Mouse (Mus musculus) neural tube, embryonic 13.5 days (tissue): ENCODE data around the gene Gpr85. TPM values are rescaled to one million over a fixed set of nuclear protein-coding genes. Genes with fewer than 3 reads are reported as not detected.
"Not testable (repeated sequence)": the region's sequence is repeated elsewhere in the genome, so short reads cannot be mapped to it uniquely, and the experiment has no call there.

Source experiments
- ATAC-seq: fragments of 200-750 bp; cut with Nextera tagmentation; 2 replicates; pipeline ENCODE4 v1.8.0; 2017; ENCODE audit warnings: low read depth, mild to moderate bottlenecking, moderate TSS enrichment, moderate library complexity
- H3K27ac ChIP-seq: fragments of 300-500 bp; sonication (generic); replicated peaks from 2 replicates; pipeline ENCODE4 v1.5.1; 2015; ENCODE audit warnings: moderate library complexity, mild to moderate bottlenecking, inconsistent platforms
- H3K27me3 ChIP-seq: fragments of 300-500 bp; sonication (generic); 2 replicates; pipeline ENCODE4 v1.6.1; 2015; ENCODE audit warnings: mild to moderate bottlenecking, inconsistent platforms
- H3K36me3 ChIP-seq: fragments of 300-500 bp; sonication (generic); 2 replicates; pipeline ENCODE4 v1.6.1; 2015; ENCODE audit warnings: mild to moderate bottlenecking, inconsistent platforms
- H3K4me1 ChIP-seq: fragments of 300-500 bp; sonication (generic); replicated peaks from 2 replicates; pipeline ENCODE4 v1.6.1; 2015; ENCODE audit warnings: inconsistent platforms
- H3K4me2 ChIP-seq: fragments of 300-500 bp; sonication (generic); 2 replicates; pipeline ENCODE4 v1.6.1; 2015; ENCODE audit warnings: inconsistent platforms, mild to moderate bottlenecking, moderate library complexity
- H3K4me3 ChIP-seq: fragments of 300-500 bp; sonication (generic); 2 replicates; pipeline ENCODE4 v1.5.1; 2015; ENCODE audit warnings: mild to moderate bottlenecking, inconsistent platforms
- H3K9ac ChIP-seq: fragments of 300-500 bp; sonication (generic); 2 replicates; pipeline ENCODE4 v1.6.1; 2015; ENCODE audit warnings: moderate library complexity, mild to moderate bottlenecking, inconsistent platforms
- H3K9me3 ChIP-seq: fragments of 300-500 bp; sonication (generic); 2 replicates; pipeline ENCODE4 v1.6.1; 2016; ENCODE audit warnings: inconsistent platforms
- WGBS: fragments of 180-500 bp; shearing (Covaris S2); methylation state at CpG from one replicate; pipeline ENCODE4 v1.1.7; 2015; 5-methylcytosine and 5-hydroxymethylcytosine counted together
- polyA plus RNA-seq: library from polyadenylated mRNA; unstranded; fragments of >200 nt; fragmentation: Nextera tagmentation; extraction: Ambion mirVana; gene quantifications from 2 replicates; pipeline ENCODE4 v1.2.1, GENCODE M21; 2015

Gene Gpr85
- polyA plus RNA-seq, 1 experiment from 2014 or later: 78.5 TPM

DNA sequence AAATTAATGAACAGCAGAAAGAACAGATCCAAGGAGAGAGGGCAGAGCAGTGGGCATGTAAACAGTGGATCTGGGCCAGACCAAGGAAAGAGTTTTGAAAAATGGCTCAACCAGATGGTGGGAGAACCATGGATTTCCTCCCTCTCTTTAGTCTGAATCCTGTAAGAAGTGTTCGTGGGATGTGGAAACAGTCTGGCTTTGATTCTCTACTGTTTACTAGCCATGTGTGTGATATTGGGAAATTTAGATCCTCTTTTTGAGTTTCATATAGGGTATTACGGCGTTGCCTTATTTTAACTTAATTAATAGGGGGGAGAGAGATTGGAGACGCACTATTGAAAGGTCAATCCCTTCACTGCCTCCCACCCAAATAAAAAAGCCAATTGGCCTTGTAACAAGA is 13.5 kb upstream of the Gpr85 start:
- H3K9ac ChIP-seq: no peak overlapping the region
- H3K36me3 ChIP-seq: no peaks in the 10 kb centered on the region
- no peaks in the 10 kb centered on the region for H3K9me3 ChIP-seq
- no peak overlapping the region for H3K27ac ChIP-seq
- H3K4me2 ChIP-seq: no peak overlapping the region
- no peak for ATAC-seq
- no peak overlapping the region for H3K4me3 ChIP-seq
- WGBS: 80% methylated on average over 4 of the region's 4 CpGs
- H3K27me3 ChIP-seq: no peaks in the 10 kb centered on the region
- no peaks in the 10 kb centered on the region for H3K4me1 ChIP-seq

DNA sequence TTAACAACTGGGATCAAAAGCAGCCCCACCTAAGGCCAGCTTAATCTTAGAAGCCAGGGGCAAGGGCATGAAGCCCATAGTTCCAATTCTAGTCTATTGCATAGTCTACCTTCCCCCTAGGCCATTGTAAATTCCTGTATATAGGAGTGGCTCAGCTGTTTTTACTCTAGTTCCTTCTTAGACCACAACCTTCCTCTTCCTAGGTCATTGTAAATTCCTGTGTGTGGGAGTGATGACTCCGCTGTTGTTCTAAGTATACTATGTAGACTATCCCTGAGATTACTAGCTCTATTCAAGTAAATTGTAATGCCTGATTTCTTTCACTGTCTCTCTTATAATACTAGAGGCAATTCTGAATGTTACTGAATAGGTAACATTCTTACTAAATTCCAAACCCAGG is 6.3 kb upstream of the Gpr85 start:
- not testable (repeated sequence) for H3K4me2 ChIP-seq, H3K9ac ChIP-seq, ATAC-seq, H3K4me3 ChIP-seq, H3K9me3 ChIP-seq, H3K4me1 ChIP-seq, H3K27ac ChIP-seq, H3K27me3 ChIP-seq, H3K36me3 ChIP-seq
- 100% methylated on average over 1 of the region's 1 CpGs for WGBS

DNA sequence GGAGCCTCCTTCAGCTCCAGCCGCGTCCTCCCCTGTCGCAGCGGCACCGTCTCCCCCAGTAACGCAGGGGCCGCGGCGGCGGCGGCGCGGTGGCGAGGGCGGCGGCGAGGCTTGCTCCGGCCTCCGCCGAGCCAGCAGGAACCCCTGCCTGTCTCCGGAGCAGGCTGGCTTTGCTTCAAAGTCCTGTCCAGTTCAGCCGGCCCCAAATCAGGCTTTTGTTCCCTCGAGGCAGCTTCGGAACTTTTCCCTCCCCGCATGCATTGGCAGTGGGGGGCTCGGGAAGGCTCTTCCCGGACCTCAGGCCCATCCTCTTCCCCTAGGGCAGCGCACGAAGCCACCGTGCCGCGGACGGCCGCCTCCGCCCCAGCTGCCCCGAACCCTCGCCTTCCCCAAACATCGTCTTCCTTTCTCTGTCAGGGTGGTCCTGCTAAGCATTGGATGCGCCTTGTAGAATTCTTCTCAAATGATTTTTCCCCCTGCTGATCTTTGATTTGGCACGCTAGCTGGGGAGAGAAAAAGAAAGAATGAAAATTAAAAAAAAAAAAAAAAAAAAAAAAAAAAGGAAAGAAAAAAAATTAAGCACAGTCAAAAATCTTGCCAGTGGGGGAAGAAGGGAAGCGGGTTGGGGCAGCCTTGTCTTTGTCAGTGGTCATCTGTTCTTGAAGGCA is 931 bp downstream of the Gpr85 start:
- peaks cover 33% of the 10 kb centered on the region for H3K4me1 ChIP-seq
- ATAC-seq: peak; percentile 90
- H3K4me2 ChIP-seq: peak overlapping the region; percentile 75
- peak overlapping the region; percentile 99 for H3K27ac ChIP-seq
- H3K27me3 ChIP-seq: no peaks in the 10 kb centered on the region
- no peaks in the 10 kb centered on the region for H3K36me3 ChIP-seq
- WGBS: 1% methylated on average over 33 of the region's 41 CpGs
- H3K9ac ChIP-seq: peak overlapping the region; percentile 99
- no peaks in the 10 kb centered on the region for H3K9me3 ChIP-seq
- peak overlapping the region; percentile 78 for H3K4me3 ChIP-seq

DNA sequence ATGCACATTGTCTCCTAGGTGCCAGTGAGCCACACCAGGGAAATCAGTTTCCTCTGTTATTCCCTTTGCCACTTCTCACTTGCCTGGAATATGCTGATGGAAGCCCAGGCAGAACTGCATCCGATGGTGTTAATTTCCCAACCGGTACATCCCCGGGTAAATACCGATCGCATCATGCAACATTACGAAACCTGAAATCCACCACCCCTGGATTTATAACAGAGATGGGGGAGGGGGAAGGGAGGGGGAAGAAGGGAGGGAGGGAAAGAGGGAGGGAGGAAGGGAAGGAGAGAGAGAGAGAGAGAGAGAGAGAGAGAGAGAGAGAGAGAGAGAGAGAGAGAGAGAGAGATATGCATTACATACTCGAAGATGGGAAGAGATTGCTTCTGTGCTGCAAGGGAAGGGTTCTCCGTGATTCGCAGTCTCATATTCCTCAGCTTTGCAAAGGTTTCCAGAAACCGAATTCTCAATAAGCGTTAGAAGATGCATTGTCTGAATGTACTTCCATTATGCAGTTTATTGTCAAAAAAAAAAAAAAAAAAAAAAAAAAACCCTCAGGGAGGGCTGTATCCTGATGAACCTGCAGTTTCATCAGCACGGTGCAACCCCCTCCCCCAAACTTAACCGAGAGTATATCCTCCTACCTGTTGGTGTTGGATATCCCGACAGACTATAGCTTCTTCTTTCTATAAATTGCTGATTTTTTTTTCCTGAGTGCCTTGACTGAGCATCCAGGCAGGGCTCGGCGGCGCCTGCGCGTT is 1.6 kb downstream of the Gpr85 start:
- peak overlapping the region; percentile 99 for H3K9ac ChIP-seq
- WGBS: under 1% methylated on average over 19 of the region's 19 CpGs
- no peaks in the 10 kb centered on the region for H3K27me3 ChIP-seq
- no peaks in the 10 kb centered on the region for H3K36me3 ChIP-seq
- H3K4me2 ChIP-seq: peak overlapping the region; percentile 75
- peak overlapping the region; percentile 78 for H3K4me3 ChIP-seq
- ATAC-seq: peak; percentile 48
- H3K4me1 ChIP-seq: peaks cover 38% of the 10 kb centered on the region
- peak overlapping the region; percentile 99 for H3K27ac ChIP-seq
- no peaks in the 10 kb centered on the region for H3K9me3 ChIP-seq

- Histone ChIP-seq H3K36me3 (no peaks in the 10 kb centered on the region), H3K4me1 (peaks cover 48% of the 10 kb centered on the region), H3K4me2 (peak overlapping the region; percentile 75), H3K9ac (peak overlapping the region; percentile 99), H3K27ac (peak overlapping the region; percentile 99), H3K9me3 (no peaks in the 10 kb centered on the region), H3K27me3 (no peaks in the 10 kb centered on the region), H3K4me3 (peak overlapping the region; percentile 78)
- WGBS: 70% methylated on average over 3 of the region's 3 CpGs
- ATAC-seq: no peak
Measured at GRCm38 (mm10) chr6:13836967-13837570, 2.7 kb downstream of the Gpr85 start.

DNA sequence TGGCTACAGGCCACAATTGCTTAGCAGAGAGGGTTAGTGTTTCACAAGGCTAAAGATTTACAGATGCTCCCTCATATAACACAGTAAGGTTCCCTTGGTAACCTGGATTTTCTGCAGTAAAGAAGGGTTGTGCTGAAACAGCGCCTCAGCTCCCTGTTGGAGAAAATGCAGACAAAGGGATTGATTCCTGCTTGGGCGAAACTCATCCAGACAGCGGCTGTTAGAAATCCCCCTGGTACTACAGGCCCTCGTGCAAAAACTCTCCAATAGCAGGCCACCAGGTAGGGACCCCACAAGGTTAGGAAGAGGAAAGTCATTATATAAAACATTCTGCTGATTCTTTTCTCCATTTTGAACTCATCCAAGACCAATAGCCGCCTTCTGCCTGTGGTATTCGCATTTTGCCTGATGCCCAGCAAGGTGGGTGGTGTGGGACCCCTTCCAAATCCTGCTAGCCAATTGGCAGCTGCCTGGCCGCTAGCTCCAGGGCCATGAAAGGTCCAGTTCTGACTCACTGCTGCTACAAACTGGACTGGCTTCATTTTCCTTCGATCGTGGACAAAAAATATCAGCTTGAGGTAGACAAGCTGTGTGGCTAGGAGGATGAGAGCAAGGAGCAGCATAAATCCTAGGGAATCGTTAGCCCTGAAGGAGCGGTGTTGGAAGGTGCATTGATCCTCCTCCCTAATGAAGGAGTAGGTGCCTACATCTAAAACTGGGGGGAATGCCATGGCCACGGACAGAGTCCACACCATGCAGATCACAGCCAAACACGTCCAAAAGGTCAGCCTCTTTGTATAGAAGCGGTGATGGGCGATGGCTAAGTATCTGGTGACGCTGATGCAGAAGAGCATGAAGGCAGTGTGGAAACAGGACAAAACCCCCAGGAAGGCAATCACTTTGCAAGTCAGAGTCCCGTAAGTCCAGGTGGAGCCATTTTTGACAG is 3.7 kb downstream of the Gpr85 start:
- peak; percentile 59 for ATAC-seq
- WGBS: 46% methylated on average over 17 of the region's 17 CpGs

GRCm38 (mm10) chr6:13832770-13833169 is 7.0 kb downstream of the Gpr85 start:
- H3K27ac ChIP-seq: no peak overlapping the region
- H3K4me2 ChIP-seq: peak overlapping the region; percentile 45
- H3K27me3 ChIP-seq: no peaks in the 10 kb centered on the region
- H3K36me3 ChIP-seq: no peaks in the 10 kb centered on the region
- H3K9me3 ChIP-seq: no peaks in the 10 kb centered on the region
- ATAC-seq: peak; percentile 44; the same call in 1 of the 2 replicates
- peaks cover 52% of the 10 kb centered on the region for H3K4me1 ChIP-seq
- no peak overlapping the region for H3K9ac ChIP-seq
- no peak overlapping the region for H3K4me3 ChIP-seq
- 46% methylated on average over 2 of the region's 2 CpGs for WGBS

More for the DNA sequence above, 3.7 kb downstream of the Gpr85 start:
- H3K27me3 ChIP-seq: no peaks in the 10 kb centered on the region
- peak overlapping the region; percentile 99 for H3K27ac ChIP-seq
- H3K9me3 ChIP-seq: no peaks in the 10 kb centered on the region
- peaks cover 53% of the 10 kb centered on the region for H3K4me1 ChIP-seq
- no peaks in the 10 kb centered on the region for H3K36me3 ChIP-seq
- peak overlapping the region; percentile 99 for H3K9ac ChIP-seq
- H3K4me3 ChIP-seq: peak overlapping the region; percentile 78
- H3K4me2 ChIP-seq: peak overlapping the region; percentile 75

DNA sequence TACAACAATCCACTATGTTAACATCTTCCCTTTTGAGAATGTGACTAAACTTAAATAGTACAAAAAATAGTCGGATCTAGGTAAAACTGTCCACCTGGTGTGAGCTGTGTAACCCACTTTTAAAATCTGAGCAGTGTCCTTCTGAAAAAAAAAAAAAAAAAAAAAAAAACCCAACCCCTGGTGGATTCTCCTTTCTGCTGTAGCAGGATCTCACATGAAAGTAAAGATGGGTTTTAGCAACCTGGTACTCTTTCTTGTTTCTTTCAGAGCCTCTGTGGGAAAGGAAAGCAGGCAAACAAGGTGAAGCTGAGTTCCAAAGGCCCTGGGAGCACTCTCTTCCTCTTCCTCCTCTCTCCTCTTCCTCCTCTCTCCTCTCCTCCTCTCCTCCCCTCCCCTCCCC is 10.9 kb downstream of the Gpr85 start:
- no peaks in the 10 kb centered on the region for H3K36me3 ChIP-seq
- H3K9ac ChIP-seq: no peak overlapping the region
- H3K9me3 ChIP-seq: no peaks in the 10 kb centered on the region
- peaks cover 25% of the 10 kb centered on the region for H3K4me1 ChIP-seq
- no peak overlapping the region for H3K4me2 ChIP-seq
- 72% methylated on average over 1 of the region's 1 CpGs for WGBS
- H3K27me3 ChIP-seq: no peaks in the 10 kb centered on the region
- H3K27ac ChIP-seq: no peak overlapping the region
- H3K4me3 ChIP-seq: no peak overlapping the region
- ATAC-seq: no peak

GRCm38 (mm10) chr6:13816661-13817060 is 23.1 kb downstream of the Gpr85 start:
- ATAC-seq: no peak
- no peak overlapping the region for H3K4me2 ChIP-seq
- no peaks in the 10 kb centered on the region for H3K27me3 ChIP-seq
- H3K4me1 ChIP-seq: no peaks in the 10 kb centered on the region
- no peaks in the 10 kb centered on the region for H3K36me3 ChIP-seq
- no peak overlapping the region for H3K27ac ChIP-seq
- H3K9ac ChIP-seq: no peak overlapping the region
- H3K9me3 ChIP-seq: no peaks in the 10 kb centered on the region
- no peak overlapping the region for H3K4me3 ChIP-seq

GRCm38 (mm10) chr6:13812157-13812556 is 27.6 kb downstream of the Gpr85 start:
- no peak for ATAC-seq
- Histone ChIP-seq H3K4me2 (no peak overlapping the region), H3K4me3 (no peak overlapping the region), H3K9me3 (no peaks in the 10 kb centered on the region), H3K27ac (no peak overlapping the region), H3K36me3 (no peaks in the 10 kb centered on the region), H3K4me1 (no peaks in the 10 kb centered on the region), H3K27me3 (no peaks in the 10 kb centered on the region), H3K9ac (no peak overlapping the region)
- WGBS: 90% methylated on average over 4 of the region's 4 CpGs

- Histone ChIP-seq H3K27me3 (no peaks in the 10 kb centered on the region), H3K9ac (no peak overlapping the region), H3K36me3 (no peaks in the 10 kb centered on the region), H3K4me2 (no peak overlapping the region), H3K4me1 (no peaks in the 10 kb centered on the region), H3K4me3 (no peak overlapping the region), H3K9me3 (no peaks in the 10 kb centered on the region), H3K27ac (no peak overlapping the region)
- ATAC-seq: no peak
- 69% methylated on average over 7 of the region's 7 CpGs for WGBS
Measured at GRCm38 (mm10) chr6:13800071-13800470, 39.7 kb downstream of the Gpr85 start.
